Mouse (Mus musculus): ENCODE results near the gene Plekhg6.

GRCm38 (mm10) chr6:125346029-125346428 lies 34.6 kb downstream of the Plekhg6 start:
- TF ChIP-seq POLR2A (IDR thresholded peaks at IDR 0.05; ENCODE audit: extremely low read depth, insufficient read depth, low read length) (no peak), CTCF (IDR thresholded peaks at IDR 0.05; ENCODE audit: low read depth, low read length) (no peak)
